Mouse (Mus musculus): ENCODE data around the gene Fpgs. TPM values are rescaled to one million over a fixed set of nuclear protein-coding genes. Genes with fewer than 3 reads are reported as not detected.

The Fpgs gene
- total RNA-seq, 2 experiments from 2014 or later = 20.7 to 34.0 TPM

- ATAC-seq (replicated peaks; ENCODE audit: poor library complexity, severe bottlenecking) = no peak
These were observed 30.6 kb downstream of the Fpgs start for GRCm38 (mm10) chr2:32673176-32673917.

GRCm38 (mm10) chr2:32671907-32672595, 31.9 kb downstream of the Fpgs start:
- ATAC-seq (replicated peaks; ENCODE audit: poor library complexity, severe bottlenecking) = no peak

GRCm38 (mm10) chr2:32671147-32671546, 32.8 kb downstream of the Fpgs start:
- no peak for ATAC-seq (replicated peaks; ENCODE audit: poor library complexity, severe bottlenecking)

GRCm38 (mm10) chr2:32669876-32670275, 34.1 kb downstream of the Fpgs start:
- ATAC-seq (replicated peaks; ENCODE audit: poor library complexity, severe bottlenecking) = no peak

- ATAC-seq (replicated peaks; ENCODE audit: poor library complexity, severe bottlenecking) = no peak
These were observed 35.8 kb downstream of the Fpgs start for GRCm38 (mm10) chr2:32668176-32668575.

- no peak for ATAC-seq (replicated peaks; ENCODE audit: poor library complexity, severe bottlenecking)
These were observed 36.2 kb downstream of the Fpgs start for GRCm38 (mm10) chr2:32667775-32668174.

- ATAC-seq (replicated peaks; ENCODE audit: poor library complexity, severe bottlenecking) = no peak
These were observed 38.1 kb downstream of the Fpgs start for GRCm38 (mm10) chr2:32665853-32666252.

GRCm38 (mm10) chr2:32665345-32665744, 38.6 kb downstream of the Fpgs start:
- ATAC-seq (replicated peaks; ENCODE audit: poor library complexity, severe bottlenecking) = no peak

- no peak for ATAC-seq (replicated peaks; ENCODE audit: poor library complexity, severe bottlenecking)
These were observed 41.7 kb downstream of the Fpgs start for GRCm38 (mm10) chr2:32662291-32662690.

- ATAC-seq (replicated peaks; ENCODE audit: poor library complexity, severe bottlenecking) = no peak
These were observed 42.3 kb downstream of the Fpgs start for GRCm38 (mm10) chr2:32661509-32662107.

- ATAC-seq (replicated peaks; ENCODE audit: poor library complexity, severe bottlenecking) = no peak
These were observed 45.1 kb downstream of the Fpgs start for GRCm38 (mm10) chr2:32658873-32659272.

- ATAC-seq (replicated peaks; ENCODE audit: poor library complexity, severe bottlenecking) = peak; percentile 15; the same call in 1 of the 2 replicates
These were observed 48.1 kb downstream of the Fpgs start for GRCm38 (mm10) chr2:32655826-32656225.

GRCm38 (mm10) chr2:32655394-32655744, 48.6 kb downstream of the Fpgs start:
- 0 out of 2 replicates have a peak, but pooled peaks have one; percentile 8 for ATAC-seq (replicated peaks; ENCODE audit: poor library complexity, severe bottlenecking)

GRCm38 (mm10) chr2:32654743-32655393, 49.1 kb downstream of the Fpgs start:
- ATAC-seq (replicated peaks; ENCODE audit: poor library complexity, severe bottlenecking) = peak; percentile 82

GRCm38 (mm10) chr2:32653764-32654163, 50.2 kb downstream of the Fpgs start:
- no peak for ATAC-seq (replicated peaks; ENCODE audit: poor library complexity, severe bottlenecking)

GRCm38 (mm10) chr2:32647366-32647765, 56.6 kb downstream of the Fpgs start:
- no peak for ATAC-seq (replicated peaks; ENCODE audit: poor library complexity, severe bottlenecking)

GRCm38 (mm10) chr2:32646379-32647056, 57.4 kb downstream of the Fpgs start, which contains the start of gene Eng:
TSS of gene Eng (plus strand) at chr2:32646595.
- ATAC-seq (replicated peaks; ENCODE audit: poor library complexity, severe bottlenecking) = peak; percentile 74

GRCm38 (mm10) chr2:32645647-32646046, 58.3 kb downstream of the Fpgs start:
- ATAC-seq (replicated peaks; ENCODE audit: poor library complexity, severe bottlenecking) = no peak

GRCm38 (mm10) chr2:32644799-32645475, 59.0 kb downstream of the Fpgs start:
- ATAC-seq (replicated peaks; ENCODE audit: poor library complexity, severe bottlenecking) = no peak

- no peak for ATAC-seq (replicated peaks; ENCODE audit: poor library complexity, severe bottlenecking)
These were observed 59.9 kb downstream of the Fpgs start for GRCm38 (mm10) chr2:32644083-32644482.

Data from granulocyte monocyte progenitor cell, adult 5-6 weeks (primary cell).